Mouse (Mus musculus) ZHBTc4 (cell line): ENCODE measurements around the gene Ppp1ca.
A peak's percentile ranks its signal among the peaks of the same experiment; 100 is the strongest.

Source experiments
- DNase-seq: peaks from one replicate; pipeline ENCODE4 v3.0.0-alpha.2; 2011; ENCODE audit warnings: low read depth, low spot score

Gene Ppp1ca

GRCm38 (mm10) chr19:4154437-4155222 is 37.2 kb upstream of the Ppp1ca start:
- DNase-seq = no peak

- DNase-seq = no peak
These were observed 36.4 kb upstream of the Ppp1ca start for GRCm38 (mm10) chr19:4155223-4156072.

GRCm38 (mm10) chr19:4156073-4156579 is 35.7 kb upstream of the Ppp1ca start:
- DNase-seq = no peak

- DNase-seq = no peak
These were observed 35.1 kb upstream of the Ppp1ca start for GRCm38 (mm10) chr19:4156771-4157170.

GRCm38 (mm10) chr19:4159049-4159448 is 32.8 kb upstream of the Ppp1ca start:
- no peak for DNase-seq

GRCm38 (mm10) chr19:4162646-4163542 is 29.0 kb upstream of the Ppp1ca start, which contains the start of gene Rps6kb2:
Gene Rps6kb2 (minus strand): TSS chr19:4163354.
- peak; percentile 97 for DNase-seq

- no peak for DNase-seq
These were observed 28.4 kb upstream of the Ppp1ca start for GRCm38 (mm10) chr19:4163543-4163887.

- no peak for DNase-seq
These were observed 27.8 kb upstream of the Ppp1ca start for GRCm38 (mm10) chr19:4164100-4164499.

- DNase-seq = no peak
These were observed 27.1 kb upstream of the Ppp1ca start for GRCm38 (mm10) chr19:4164721-4165120.

- no peak for DNase-seq
These were observed 25.0 kb upstream of the Ppp1ca start for GRCm38 (mm10) chr19:4166678-4167476.

GRCm38 (mm10) chr19:4169378-4169784 is 22.5 kb upstream of the Ppp1ca start:
- peak; percentile 99 for DNase-seq

- no peak for DNase-seq
These were observed 22.1 kb upstream of the Ppp1ca start for GRCm38 (mm10) chr19:4169810-4170209.

GRCm38 (mm10) chr19:4170723-4171392 is 21.0 kb upstream of the Ppp1ca start:
- no peak for DNase-seq

- DNase-seq = no peak
These were observed 20.2 kb upstream of the Ppp1ca start for GRCm38 (mm10) chr19:4171393-4172290.

- DNase-seq = no peak
These were observed 18.9 kb upstream of the Ppp1ca start for GRCm38 (mm10) chr19:4172925-4173324.

- peak; percentile 57 for DNase-seq
These were observed 16.4 kb upstream of the Ppp1ca start, which contains the start of gene Carns1 for GRCm38 (mm10) chr19:4175368-4175947. Gene Carns1 (minus strand): TSS chr19:4175479.

GRCm38 (mm10) chr19:4180411-4180810 is 11.5 kb upstream of the Ppp1ca start:
- DNase-seq = no peak

GRCm38 (mm10) chr19:4181892-4182291 is 10.0 kb upstream of the Ppp1ca start:
- DNase-seq = peak; percentile 71

- no peak for DNase-seq
These were observed 8.2 kb upstream of the Ppp1ca start for GRCm38 (mm10) chr19:4183689-4184088.
